Mouse (Mus musculus): ENCODE measurements around the gene Rai1.

DNA sequence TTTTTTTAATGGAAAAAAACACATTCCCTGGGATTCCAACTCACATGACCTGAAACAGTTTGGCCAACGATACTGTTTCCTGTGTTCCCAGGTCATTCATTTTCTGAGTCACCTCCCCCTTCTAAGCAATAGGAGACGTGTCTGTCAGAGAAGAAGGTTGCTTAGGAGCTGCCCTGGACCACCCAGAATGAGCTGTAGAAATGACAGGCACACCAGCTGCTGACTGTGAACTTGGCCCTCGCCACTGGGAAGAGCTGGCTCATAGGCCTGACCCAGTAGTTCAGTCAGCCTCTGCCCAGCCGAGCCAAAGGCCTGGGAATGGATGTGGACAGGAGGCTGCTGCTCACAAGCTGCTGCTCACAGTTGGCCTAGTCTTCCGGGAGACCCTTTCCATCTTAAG is 60.3 kb downstream of the Rai1 start:
- TF ChIP-seq CTCF (conservative IDR thresholded peaks at IDR 0.05; ENCODE audit: low read length) (no peak), POU5F1 (IDR thresholded peaks at IDR 0.05; ENCODE audit: borderline replicate concordance, low read length) (no peak), NANOG (IDR thresholded peaks at IDR 0.05; ENCODE audit: borderline replicate concordance, low read length) (no peak)

All from E14TG2a.4 (cell line).